Mouse (Mus musculus) heart, embryonic 10.5 days (tissue): ENCODE data around the gene Insr. TPM values are rescaled to one million over a fixed set of nuclear protein-coding genes. Genes with fewer than 3 reads are reported as not detected.
"Not testable (repeated sequence)": the region's sequence is repeated elsewhere in the genome, so short reads cannot be mapped to it uniquely, and the experiment has no call there.

Experiments
- DNase-seq: peaks from one replicate; pipeline ENCODE4 v3.0.0-alpha.2; 2017; ENCODE audit warnings: low spot score
- H3K27ac ChIP-seq: fragments of 300-500 bp; sonication (generic); 2 replicates; pipeline ENCODE4 v1.5.1; 2016; ENCODE audit warnings: mild to moderate bottlenecking
- H3K27me3 ChIP-seq: fragments of 300-500 bp; sonication (generic); 2 replicates; pipeline ENCODE4 v1.6.1; 2016; ENCODE audit warnings: mild to moderate bottlenecking; ENCODE audit not compliant: poor library complexity, insufficient read depth, severe bottlenecking
- H3K36me3 ChIP-seq: fragments of 300-500 bp; sonication (generic); 2 replicates; pipeline ENCODE4 v1.6.1; 2016; ENCODE audit warnings: mild to moderate bottlenecking, moderate library complexity
- H3K4me1 ChIP-seq: fragments of 300-500 bp; sonication (generic); 2 replicates; pipeline ENCODE4 v1.6.1; 2016; ENCODE audit warnings: mild to moderate bottlenecking
- H3K4me3 ChIP-seq: fragments of 300-500 bp; sonication (generic); 2 replicates; pipeline ENCODE4 v1.5.1; 2016; ENCODE audit warnings: mild to moderate bottlenecking, moderate library complexity
- H3K9me3 ChIP-seq: fragments of 300-500 bp; sonication (generic); 2 replicates; pipeline ENCODE4 v1.6.1; 2016; ENCODE audit warnings: mild to moderate bottlenecking, moderate library complexity
- WGBS: fragments of 180-500 bp; shearing (Covaris S2); methylation state at CpG from one replicate; pipeline ENCODE4 v1.1.7; 2016; 5-methylcytosine and 5-hydroxymethylcytosine counted together
- polyA plus RNA-seq: library from polyadenylated mRNA; unstranded; fragments of >200 nt; fragmentation: Nextera tagmentation; extraction: Ambion mirVana; gene quantifications from 2 replicates; pipeline ENCODE4 v1.2.1, GENCODE M21; 2016

Gene Insr
- 34.1 and 34.3 TPM in 2 replicates for polyA plus RNA-seq

DNA sequence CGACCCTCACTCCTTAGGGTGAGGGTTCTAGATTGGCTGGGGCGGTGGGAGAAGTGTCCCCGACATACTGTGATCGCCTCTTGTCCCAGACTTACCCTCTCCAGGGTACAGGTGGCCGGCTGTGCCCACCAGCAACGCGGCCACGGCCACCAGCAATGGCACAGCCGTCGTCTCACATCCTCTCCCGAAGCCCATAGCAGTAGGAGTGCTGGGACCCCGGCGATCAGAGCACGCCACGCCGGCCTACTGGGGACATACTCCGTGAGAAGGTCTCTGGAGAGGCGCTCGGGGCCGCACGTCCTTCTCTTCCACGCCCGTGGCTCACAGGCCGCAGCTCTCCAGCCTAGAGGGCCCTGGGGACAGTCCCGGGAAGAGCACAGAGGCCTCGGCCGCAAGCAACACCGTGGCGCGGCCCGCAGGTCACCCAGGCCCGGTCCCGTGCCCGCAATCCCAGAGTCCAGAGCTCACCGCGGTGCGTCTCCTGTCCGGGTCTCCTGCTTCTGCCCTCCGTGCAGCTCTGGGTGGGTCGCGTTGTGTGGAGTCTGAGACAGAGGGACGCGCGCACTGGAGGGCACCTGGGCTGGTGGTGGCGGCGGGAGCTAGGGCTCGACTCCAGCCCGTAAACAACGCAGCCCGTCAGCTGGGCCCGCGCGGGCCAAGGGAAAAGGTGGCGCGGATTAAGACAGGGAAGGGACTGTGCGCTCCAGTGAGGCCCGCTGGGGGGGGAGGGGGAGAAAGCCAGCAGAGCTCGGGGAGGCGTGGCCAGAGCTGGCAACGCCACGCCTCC is at the start of gene Insr:
Gene Insr (minus strand): TSS at position 684 of the 787 bp plus-strand sequence.
- under 1% methylated on average over 61 of the region's 61 CpGs for WGBS
- H3K4me3 ChIP-seq = peak within 1 kb of the TSS; percentile 91
- 0 out of 2 replicates have a peak, but pooled peaks cover 2% of the 10 kb centered on the region for H3K36me3 ChIP-seq
- H3K27ac ChIP-seq = peak within 1 kb of the TSS; percentile 91
- DNase-seq = peak; percentile 96
- peaks cover 3% of the 10 kb centered on the region; the same call in 1 of the 2 replicates for H3K9me3 ChIP-seq
- peaks cover 24% of the 10 kb centered on the region for H3K4me1 ChIP-seq
- no peaks in the 10 kb centered on the region for H3K27me3 ChIP-seq

DNA sequence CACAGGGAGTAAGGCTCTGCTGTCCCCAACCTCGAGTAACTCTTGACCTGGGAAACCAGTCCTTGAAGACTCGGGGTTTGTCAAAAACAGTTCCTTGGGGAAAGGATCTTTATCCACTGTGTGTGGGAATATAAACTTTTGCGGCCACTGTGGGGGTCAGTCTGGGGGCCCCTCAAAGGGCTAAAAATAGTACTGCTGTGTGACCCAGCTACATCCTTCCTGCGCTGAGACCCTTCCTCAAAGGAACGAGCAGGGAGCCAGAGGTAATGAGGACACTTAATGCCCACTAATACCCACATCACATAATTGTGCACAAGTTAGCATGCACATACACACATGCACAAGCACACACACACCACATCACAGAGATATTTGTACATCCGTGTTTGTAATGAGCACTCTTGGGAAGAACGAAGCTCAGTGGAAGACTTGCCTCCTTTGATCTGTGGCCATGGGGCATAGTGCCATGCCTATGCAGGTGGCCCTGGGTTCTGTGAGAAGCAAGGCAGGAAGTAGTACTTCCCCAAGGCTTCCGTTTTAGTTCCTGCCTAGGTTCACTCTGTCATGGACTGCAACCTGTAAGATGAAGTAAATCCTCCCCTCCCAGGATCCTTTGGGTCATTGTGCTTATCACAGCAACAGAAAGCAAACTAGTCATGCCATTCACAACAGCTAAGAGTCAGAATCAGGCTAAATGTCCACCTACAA is 48.3 kb upstream of the Insr start:
- Histone ChIP-seq H3K9me3 (no peaks in the 10 kb centered on the region), H3K27ac (no peak overlapping the region), H3K27me3 (no peaks in the 10 kb centered on the region), H3K36me3 (no peaks in the 10 kb centered on the region), H3K4me3 (no peak overlapping the region), H3K4me1 (no peaks in the 10 kb centered on the region)
- no peak for DNase-seq
- WGBS = 68% methylated on average over 8 of the region's 8 CpGs

DNA sequence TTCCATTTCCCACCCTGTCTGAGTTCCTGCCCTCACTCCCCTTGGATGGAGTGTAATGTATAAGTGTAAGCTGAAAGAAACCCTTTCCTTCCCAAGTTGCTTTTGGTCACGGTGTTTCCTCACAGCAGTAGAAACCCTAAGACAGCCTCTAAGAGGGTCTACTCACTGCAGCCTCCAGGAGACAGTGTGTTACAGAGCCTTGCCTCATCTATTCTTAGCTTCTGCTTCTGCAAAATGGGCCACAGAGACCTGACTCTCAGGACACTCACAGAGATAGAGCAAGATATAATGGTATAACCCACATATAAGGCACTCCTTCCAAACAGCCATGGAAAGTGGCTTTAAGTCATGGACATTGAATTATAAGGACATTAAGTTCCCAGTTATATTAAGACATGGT is 47.6 kb upstream of the Insr start:
- H3K27me3 ChIP-seq = no peaks in the 10 kb centered on the region
- H3K9me3 ChIP-seq = no peaks in the 10 kb centered on the region
- H3K4me3 ChIP-seq = no peak overlapping the region
- WGBS = 88% methylated on average over 1 of the region's 1 CpGs
- no peak for DNase-seq
- no peaks in the 10 kb centered on the region for H3K4me1 ChIP-seq
- H3K27ac ChIP-seq = no peak overlapping the region
- H3K36me3 ChIP-seq = no peaks in the 10 kb centered on the region

DNA sequence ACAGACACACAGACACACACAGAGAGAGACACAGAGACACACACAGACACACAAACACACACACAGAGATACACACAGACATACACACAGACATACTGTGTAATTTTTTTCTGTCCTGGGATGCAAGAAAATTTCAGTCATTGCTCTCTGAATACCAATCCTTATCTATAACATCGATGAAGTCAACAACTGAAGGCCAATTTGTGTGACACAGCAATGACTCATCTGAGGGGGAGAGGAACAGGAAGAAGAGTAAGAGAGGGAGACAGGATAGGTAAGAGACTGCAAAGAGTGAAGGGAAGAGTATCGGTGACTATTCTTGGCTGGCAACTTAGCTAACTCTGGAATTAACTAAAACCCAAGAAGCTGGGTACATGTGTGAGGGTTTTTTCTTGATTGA is 44.8 kb upstream of the Insr start:
- no peaks in the 10 kb centered on the region for H3K27me3 ChIP-seq
- WGBS = 75% methylated on average over 2 of the region's 2 CpGs
- no peak for DNase-seq
- no peak overlapping the region for H3K27ac ChIP-seq
- H3K4me3 ChIP-seq = no peak overlapping the region
- no peaks in the 10 kb centered on the region for H3K4me1 ChIP-seq
- no peaks in the 10 kb centered on the region for H3K36me3 ChIP-seq
- H3K9me3 ChIP-seq = no peaks in the 10 kb centered on the region

DNA sequence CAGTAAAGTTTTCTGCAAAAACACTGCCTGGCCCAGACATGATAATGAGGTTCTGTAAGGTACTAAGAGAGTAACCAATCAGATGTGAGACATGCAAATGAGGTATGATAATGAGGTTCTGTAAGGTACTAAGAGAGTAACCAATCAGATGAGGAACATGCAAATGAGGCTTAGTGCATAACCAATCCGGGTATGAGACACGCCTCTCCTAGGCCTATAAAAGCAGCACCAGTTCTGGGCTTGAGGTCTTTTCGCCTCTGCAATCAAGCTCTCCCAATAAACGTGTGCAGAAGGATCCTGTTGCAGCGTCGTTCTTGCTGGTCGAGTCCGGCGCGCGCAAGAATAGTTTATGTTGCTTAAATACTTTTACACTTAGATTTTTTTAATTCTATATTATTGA is 39.9 kb upstream of the Insr start:
- H3K27me3 ChIP-seq, H3K9me3 ChIP-seq, H3K4me3 ChIP-seq, DNase-seq, H3K36me3 ChIP-seq, H3K4me1 ChIP-seq, H3K27ac ChIP-seq: not testable (repeated sequence)
- WGBS = 92% methylated on average over 11 of the region's 11 CpGs

DNA sequence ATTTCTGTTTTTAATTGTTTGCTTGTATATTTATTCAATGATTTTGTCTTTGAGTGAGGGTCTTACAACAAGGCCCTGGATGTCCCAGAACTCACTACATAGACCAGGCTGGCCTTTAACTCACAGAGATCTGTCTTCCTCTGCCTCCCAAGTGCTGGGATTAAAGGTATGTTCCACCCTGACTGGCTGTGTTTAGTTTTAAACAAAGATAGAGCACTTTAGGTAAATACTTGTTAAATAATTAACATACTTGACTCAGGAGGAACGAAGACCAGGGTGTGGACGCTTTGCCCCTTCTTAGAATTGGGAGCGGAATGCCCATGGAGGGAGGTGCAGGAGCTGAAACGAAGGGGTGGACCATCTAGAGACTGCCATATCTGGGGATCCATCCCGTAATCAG is 37.2 kb upstream of the Insr start:
- 93% methylated on average over 5 of the region's 5 CpGs for WGBS

DNA sequence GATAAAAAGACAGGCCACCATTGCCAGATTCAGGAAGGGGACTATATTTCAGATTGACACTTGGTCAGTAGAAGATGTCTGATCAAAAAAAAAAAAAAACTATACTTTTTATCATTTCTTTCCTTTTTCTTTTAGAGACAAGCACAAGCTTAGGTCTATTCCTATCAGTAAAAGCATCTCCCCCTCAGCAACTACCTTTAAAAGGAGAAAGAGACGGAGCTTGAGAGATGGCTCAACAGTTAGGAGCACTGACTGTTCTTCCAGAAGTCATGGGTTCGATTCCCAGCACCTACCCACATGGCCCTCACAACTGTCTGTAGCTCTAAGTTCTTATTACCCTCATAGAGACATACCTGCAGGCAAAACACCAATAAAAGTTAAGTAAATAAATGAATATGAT is 34.9 kb upstream of the Insr start:
- 81% methylated on average over 2 of the region's 2 CpGs for WGBS
- no peak for DNase-seq
- H3K27me3 ChIP-seq = no peaks in the 10 kb centered on the region
- H3K9me3 ChIP-seq = no peaks in the 10 kb centered on the region
- no peaks in the 10 kb centered on the region for H3K4me1 ChIP-seq
- H3K36me3 ChIP-seq = no peaks in the 10 kb centered on the region
- H3K27ac ChIP-seq = no peak overlapping the region
- no peak overlapping the region for H3K4me3 ChIP-seq

More for the DNA sequence above, 37.2 kb upstream of the Insr start:
- no peaks in the 10 kb centered on the region for H3K4me1 ChIP-seq
- no peak overlapping the region for H3K27ac ChIP-seq
- no peaks in the 10 kb centered on the region for H3K36me3 ChIP-seq
- no peaks in the 10 kb centered on the region for H3K9me3 ChIP-seq
- no peak overlapping the region for H3K4me3 ChIP-seq
- no peak for DNase-seq
- no peaks in the 10 kb centered on the region for H3K27me3 ChIP-seq

DNA sequence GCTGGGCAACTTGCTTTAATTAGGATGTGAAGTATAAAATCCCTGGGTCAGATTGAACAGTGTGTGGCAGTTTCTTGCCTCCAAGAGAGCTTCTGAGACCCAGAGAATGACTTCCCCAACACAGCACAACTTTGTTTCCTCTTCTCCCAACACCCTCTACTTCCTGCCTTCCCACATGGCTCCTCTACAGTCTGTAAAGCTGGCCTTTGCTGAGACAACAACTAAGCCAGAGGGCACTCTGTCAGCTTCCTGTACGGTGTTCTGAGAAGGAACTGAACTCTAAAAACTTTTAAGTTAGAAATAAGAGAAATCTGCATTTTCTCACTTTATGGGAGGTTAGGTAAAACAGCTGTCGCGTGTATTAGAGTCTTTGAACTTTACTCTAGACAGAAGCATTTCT is 34.4 kb upstream of the Insr start:
- H3K4me1 ChIP-seq = no peaks in the 10 kb centered on the region
- H3K9me3 ChIP-seq = no peaks in the 10 kb centered on the region
- no peak for DNase-seq
- WGBS = 65% methylated on average over 3 of the region's 3 CpGs
- H3K36me3 ChIP-seq = no peaks in the 10 kb centered on the region
- no peaks in the 10 kb centered on the region for H3K27me3 ChIP-seq
- H3K27ac ChIP-seq = no peak overlapping the region
- no peak overlapping the region for H3K4me3 ChIP-seq

DNA sequence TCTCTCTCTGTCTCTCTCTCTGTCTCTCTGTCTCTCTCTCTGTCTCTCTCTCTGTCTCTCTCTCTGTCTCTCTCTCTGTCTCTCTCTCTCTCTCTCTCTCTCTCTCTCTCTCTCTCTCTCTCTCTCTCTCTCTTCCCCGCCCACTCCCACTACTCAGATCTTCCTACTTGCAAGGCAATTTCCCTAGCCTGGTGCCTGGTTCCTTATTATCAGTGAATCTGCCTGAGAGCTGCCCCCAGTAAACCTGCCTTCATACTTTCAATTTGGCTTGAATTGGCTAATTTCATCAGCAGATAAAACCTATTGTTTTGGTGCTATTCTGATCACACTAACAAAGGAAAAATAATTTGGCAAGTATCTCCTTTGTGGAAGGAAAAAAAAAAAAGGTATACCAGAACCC is 34.0 kb upstream of the Insr start:
- not testable (repeated sequence) for H3K4me1 ChIP-seq, H3K4me3 ChIP-seq, H3K27me3 ChIP-seq, H3K36me3 ChIP-seq, DNase-seq, H3K9me3 ChIP-seq, H3K27ac ChIP-seq
- WGBS = 71% methylated on average over 1 of the region's 1 CpGs

DNA sequence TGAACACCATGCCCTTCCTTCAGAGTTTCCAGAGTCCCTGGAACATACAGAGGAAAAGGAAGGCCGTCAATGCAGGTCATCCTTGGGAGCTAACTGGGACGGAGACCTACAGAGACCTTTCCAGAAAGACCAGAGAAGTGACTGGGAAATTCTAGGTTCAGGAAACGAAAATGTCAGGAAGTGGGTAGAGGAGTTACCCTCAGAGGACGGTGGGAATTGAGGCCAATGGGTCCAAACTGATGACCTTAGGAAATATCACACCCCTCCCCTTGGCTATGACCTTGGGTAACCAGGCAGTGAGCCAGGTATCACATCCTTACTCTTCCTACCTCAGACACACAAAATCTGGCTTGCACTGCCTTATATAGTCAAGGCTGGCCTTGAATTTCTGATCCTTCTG is 32.1 kb upstream of the Insr start:
- Histone ChIP-seq H3K27ac (no peak overlapping the region), H3K9me3 (peaks cover 1% of the 10 kb centered on the region), H3K4me3 (no peak overlapping the region), H3K27me3 (no peaks in the 10 kb centered on the region), H3K4me1 (no peaks in the 10 kb centered on the region), H3K36me3 (no peaks in the 10 kb centered on the region)
- DNase-seq = no peak
- 68% methylated on average over 4 of the region's 4 CpGs for WGBS

DNA sequence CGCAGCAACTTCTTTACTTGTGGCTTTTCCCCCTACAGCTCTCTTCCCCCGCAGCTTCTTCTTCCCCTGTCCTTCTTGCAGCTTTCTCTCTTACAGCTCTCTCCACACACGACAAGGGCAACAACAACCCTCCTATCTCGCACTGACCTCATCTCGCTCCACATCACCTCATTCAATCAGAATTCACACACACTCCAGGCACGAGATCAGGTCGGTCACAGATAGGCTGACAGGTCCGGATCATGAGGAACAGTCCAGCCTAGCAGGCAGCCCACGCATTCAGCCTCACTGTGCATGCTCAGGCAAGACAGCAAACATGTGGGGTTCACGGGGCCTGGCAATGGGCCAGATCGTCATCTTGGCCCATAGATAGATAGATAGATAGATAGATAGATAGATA is 30.2 kb upstream of the Insr start:
- DNase-seq = no peak
- no peaks in the 10 kb centered on the region for H3K4me1 ChIP-seq

DNA sequence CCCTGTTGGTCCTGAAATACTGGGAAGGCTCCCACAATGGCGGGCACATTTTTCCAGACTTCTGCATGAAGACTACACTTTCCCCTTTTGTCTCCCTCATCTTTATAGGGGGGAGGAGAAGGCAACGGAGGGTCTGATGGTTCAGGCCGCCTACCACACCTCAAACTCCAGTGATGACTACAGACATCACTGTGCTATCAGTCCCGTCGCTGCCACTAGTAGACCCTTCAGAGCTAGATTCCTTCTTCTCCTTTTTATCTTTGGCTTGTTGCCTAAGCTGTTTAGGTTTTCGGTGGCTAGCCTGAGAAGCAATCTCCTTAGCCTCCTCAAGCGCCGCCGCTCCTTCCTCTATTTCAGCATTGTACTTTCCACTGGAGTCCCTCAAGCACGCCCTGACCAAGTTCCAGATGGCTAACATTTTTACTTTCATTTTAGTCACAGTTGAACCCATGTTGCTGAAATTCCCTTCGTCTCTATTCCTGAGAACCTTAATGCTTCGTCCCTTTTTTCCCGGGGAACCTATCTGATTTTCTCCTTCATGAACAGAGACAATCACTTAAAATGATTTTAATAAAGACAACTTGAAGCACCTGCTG is 28.9 kb upstream of the Insr start:
- H3K36me3 ChIP-seq, H3K4me3 ChIP-seq: not testable (repeated sequence)

More for the DNA sequence above, 30.2 kb upstream of the Insr start:
- Histone ChIP-seq H3K36me3 (no peaks in the 10 kb centered on the region), H3K9me3 (peaks cover 5% of the 10 kb centered on the region), H3K27ac (no peak overlapping the region), H3K27me3 (no peaks in the 10 kb centered on the region), H3K4me3 (no peak overlapping the region)
- WGBS = 76% methylated on average over 11 of the region's 11 CpGs

DNA sequence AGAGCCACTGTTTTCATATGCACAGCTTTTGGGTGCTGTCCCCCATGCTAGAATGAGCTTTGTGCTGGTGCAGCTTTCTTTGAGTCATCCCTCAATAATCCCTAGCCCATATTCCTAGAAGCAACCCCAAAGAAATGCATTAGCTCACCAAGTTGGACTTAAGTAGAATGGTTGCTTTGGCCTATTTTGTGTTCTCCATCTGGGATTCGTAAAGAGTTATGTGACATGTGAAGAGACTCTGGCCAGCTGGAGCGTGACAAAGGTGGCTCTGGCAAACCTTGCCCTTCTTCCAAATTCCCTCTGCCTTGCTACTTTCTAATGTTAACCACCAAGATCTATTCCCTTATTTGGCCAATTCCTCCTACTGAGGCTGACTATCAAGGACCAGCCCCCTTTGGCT is 22.7 kb upstream of the Insr start:
- no peak overlapping the region for H3K4me3 ChIP-seq
- H3K4me1 ChIP-seq = no peaks in the 10 kb centered on the region
- peaks cover 5% of the 10 kb centered on the region for H3K9me3 ChIP-seq
- no peaks in the 10 kb centered on the region for H3K27me3 ChIP-seq
- no peaks in the 10 kb centered on the region for H3K36me3 ChIP-seq
- no peak overlapping the region for H3K27ac ChIP-seq
- 77% methylated on average over 2 of the region's 2 CpGs for WGBS
- DNase-seq = no peak

More for the DNA sequence above, 28.9 kb upstream of the Insr start:
- 81% methylated on average over 13 of the region's 13 CpGs for WGBS
- not testable (repeated sequence) for H3K27me3 ChIP-seq, H3K4me1 ChIP-seq, DNase-seq, H3K27ac ChIP-seq, H3K9me3 ChIP-seq
